Mouse (Mus musculus) R1 (cell line): ENCODE results near the gene Gzma.
A peak's percentile ranks its signal among the peaks of the same experiment; 100 is the strongest.

Experiments
- DNase-seq: peaks from one replicate; pipeline ENCODE4 v3.0.0-alpha.2; 2018; ENCODE audit warnings: low read depth, low spot score

Gzma gene

DNA sequence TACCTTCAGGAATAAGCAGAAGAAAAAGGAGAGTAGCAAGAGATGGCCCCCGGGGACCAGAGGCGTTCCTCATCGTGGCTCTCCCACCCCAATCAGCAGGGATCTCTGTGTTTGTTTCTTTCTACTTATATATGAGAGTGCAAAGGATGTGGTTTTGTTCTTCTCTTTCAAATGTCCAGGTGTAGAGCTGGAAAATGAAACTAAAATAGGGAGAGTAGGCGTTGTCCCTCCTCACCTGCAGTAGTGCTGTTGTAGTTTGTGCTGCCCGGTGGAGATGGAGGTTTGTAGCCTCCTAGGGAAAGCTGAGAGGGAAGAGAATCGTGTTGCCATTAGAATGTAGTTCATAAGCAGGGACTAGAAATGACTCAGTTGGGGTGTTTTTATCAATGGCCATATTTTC lies at the start of gene Gzma:
Gene Gzma, minus strand, starts transcription at position 103 of the 400 bp plus-strand sequence.
- DNase-seq: no peak

DNA sequence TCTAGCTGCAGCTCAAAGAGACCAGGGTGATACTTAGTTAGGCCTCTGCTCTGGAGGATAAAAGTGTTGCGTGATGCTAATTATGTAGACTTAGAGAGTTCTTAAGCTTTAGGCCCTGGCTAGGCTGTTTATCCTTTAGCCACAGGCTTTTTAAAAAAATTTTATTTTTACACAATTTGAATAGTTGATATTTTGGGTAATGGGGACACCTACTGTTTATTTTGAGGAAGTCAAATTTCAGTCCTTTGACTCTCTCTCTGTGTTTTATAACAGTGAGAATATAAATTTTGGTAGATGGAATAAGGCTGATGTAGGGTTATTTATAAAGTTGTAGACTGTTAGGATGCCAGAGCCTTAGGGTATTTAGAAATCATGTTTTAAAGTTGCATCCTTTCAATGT lies 38.8 kb upstream of the Gzma start:
- DNase-seq: no peak

DNA sequence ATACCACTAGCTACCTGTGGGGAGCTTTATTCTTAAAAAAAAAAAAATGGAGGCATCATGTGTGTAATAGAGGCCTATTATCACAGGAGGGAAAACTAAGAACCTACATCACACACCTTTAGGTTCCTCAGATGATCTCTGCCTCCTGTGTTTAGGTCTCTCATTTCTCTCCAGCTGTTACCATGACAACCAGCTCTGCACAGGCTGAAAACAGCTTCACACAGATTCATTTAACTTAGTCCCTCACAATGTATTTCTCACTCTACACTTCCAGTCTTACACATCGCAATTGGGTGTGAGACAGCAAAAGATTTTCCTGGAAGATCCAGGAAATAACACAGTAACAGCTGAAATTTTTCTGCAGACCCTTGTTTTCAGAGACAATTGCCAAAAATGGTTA lies 29.2 kb upstream of the Gzma start:
- DNase-seq: peak; percentile 31

DNA sequence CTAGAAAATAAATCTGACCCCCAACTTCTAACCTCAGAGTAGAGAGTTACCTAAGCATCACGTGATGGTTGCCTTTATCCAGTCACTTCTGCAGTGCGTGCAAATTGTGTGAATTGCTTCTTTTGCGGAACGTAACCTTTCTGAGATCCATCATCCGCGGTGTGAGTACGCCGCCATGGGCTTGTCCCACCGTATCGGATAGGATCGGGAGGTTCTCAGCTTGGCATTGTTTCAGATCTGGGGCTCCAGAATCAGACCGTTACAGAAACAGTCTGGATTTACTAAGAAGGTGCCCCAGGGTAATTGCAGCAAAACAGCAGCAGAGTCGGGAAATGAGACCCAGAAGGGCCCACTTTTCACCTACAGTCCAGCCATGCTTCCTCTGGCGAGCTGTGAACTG lies 20.5 kb upstream of the Gzma start:
- DNase-seq: no peak

GRCm38 (mm10) chr13:113120324-113121237 lies 19.8 kb upstream of the Gzma start:
- no peak for DNase-seq

- DNase-seq: no peak
Observed at GRCm38 (mm10) chr13:113118977-113119376, 18.2 kb upstream of the Gzma start.

GRCm38 (mm10) chr13:113104759-113105158 lies 4.0 kb upstream of the Gzma start:
- no peak for DNase-seq

DNA sequence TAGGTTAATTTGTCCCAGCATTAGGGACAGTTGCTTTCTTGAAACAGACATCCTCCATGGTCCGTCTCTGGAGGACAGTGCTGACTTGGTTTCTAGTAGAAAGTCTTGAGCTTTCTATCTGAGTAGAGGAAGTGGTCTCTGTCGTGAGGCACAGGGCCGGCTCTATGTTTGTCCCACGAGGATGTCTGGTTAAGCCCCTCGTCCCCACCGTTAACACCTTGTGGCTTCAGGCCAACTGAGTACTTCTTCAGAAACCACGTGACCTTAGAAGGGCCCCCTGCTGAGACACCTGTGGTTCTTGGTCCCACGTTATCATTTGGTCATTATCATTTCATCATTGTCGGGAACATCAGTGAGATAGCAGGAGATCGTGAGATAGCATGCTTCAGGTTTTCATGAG lies 1.0 kb upstream of the Gzma start:
- DNase-seq: no peak

DNA sequence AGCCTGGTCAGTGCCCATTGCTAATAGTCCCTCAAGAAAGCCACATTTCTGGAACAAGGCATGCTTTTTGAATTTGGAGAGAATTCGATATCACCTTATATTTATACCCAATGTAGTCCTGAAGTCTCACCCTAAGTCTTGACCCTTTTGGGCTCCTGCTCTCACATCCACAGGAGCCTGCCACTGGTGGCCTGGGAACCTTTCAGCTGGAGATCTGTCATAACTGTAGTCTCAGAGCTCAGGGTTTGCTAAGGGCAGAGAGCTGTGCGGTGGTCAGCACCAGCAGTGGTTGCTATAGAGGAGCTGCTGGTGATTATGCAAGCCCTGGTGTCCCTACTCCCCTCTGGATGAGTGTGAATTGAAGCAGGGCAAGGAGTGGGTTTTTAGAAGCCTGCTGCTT lies 2.4 kb downstream of the Gzma start:
- DNase-seq: no peak

GRCm38 (mm10) chr13:113097011-113097410 lies 3.8 kb downstream of the Gzma start:
- no peak for DNase-seq

- no peak for DNase-seq
Observed at GRCm38 (mm10) chr13:113094618-113095017, 6.2 kb downstream of the Gzma start.

DNA sequence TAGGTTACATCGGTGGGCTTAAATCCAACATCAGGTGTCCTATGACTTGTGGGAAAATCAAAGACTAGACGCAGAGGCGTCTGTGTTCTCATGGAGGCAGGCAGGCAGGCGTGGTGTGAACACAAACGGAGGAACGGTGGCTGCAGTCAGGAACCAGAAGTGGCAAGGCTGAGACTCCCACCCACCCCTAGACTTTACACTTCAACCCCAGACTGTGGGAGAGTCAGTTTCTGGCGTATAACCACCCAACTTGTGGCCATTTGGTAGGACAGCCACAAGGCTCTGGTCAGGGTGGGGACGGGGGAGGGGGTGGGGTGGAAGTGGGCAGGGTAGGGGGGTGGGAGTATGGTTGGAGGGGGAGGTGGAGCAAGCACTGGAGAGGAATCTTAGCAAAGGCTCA lies 10.3 kb downstream of the Gzma start:
- no peak for DNase-seq

GRCm38 (mm10) chr13:113087226-113088017 lies 13.4 kb downstream of the Gzma start:
- DNase-seq: no peak

GRCm38 (mm10) chr13:113084732-113085131 lies 16.0 kb downstream of the Gzma start:
- DNase-seq: no peak

DNA sequence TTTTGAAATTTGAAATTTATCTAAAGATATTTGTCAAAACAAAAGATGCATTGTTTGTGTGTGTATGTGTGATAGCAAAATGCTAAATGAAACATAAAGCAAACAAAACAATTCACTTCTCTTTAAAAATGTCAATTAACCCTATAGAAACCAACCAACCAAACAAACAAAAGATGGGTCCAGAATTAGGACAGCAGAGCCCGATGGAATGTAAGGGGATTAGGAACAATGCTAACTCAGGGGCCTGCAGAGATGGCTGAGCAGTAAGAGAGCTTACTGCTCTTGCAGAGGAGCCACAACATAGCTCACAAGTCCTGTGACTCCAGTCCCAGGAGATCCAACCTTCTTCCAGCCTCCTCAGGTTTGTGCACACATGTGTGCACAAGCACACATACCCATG lies 18.7 kb downstream of the Gzma start:
- no peak for DNase-seq

- peak; percentile 5 for DNase-seq
Observed at GRCm38 (mm10) chr13:113079021-113079420, 21.8 kb downstream of the Gzma start.

DNA sequence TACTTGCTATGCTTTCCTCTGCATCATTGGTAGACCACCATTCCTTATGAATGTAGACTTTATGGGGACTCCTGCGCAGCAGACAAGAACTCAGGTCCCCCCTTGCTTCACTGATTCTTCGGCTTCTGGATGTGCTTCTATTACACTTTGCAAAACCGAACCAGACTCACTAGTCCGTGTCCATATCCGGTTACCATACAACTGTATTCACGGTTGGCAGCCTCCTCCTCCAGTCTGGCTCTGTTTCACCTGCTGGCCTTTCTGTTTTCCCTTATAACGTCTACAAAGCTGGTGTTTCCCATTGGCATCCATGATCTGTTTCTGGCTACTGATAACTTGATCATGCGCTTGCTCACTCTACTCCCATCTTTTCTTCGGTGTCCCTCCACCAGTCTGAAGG lies 36.2 kb downstream of the Gzma start:
- no peak for DNase-seq

- DNase-seq: no peak
Observed at GRCm38 (mm10) chr13:113061746-113062145, 39.0 kb downstream of the Gzma start.

DNA sequence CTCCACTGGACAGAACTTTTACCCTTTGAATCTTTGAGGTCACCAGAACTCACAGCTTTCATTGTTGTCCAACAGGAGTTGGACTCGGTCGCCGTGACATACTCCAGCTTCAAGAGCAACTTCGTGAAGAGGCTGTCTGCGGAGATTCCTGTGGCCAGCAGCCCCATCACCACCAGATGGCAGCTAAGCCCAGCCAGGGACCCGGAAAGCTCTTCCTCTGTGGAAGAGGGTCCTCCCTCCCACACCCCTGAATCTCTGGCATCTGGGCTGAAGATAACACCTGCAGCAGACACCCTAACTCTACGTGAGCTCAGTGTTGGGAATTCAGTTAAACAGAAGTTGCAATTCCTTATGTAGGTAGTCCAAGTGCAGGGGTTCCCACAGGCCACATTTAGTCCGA lies 45.0 kb downstream of the Gzma start:
- DNase-seq: no peak

DNA sequence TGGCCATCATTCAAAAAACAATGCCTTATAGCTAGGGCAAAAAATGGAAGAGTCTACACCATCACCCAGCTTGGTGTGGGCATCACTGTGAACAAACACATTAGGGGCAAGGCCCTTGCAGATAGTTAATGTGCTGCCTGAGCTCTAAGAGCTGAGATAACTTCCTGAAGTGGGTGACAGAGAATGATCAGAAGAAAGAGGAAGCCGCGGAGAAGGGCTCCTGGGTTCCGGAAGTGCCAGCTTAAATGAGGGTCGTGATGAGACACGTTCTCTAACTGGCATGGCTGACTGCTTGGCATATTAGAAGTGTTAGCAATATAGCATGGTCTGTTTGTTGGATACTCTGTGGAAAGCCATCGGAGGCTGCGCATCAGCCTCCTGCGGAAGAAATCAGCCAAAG lies 46.6 kb downstream of the Gzma start:
- no peak for DNase-seq

DNA sequence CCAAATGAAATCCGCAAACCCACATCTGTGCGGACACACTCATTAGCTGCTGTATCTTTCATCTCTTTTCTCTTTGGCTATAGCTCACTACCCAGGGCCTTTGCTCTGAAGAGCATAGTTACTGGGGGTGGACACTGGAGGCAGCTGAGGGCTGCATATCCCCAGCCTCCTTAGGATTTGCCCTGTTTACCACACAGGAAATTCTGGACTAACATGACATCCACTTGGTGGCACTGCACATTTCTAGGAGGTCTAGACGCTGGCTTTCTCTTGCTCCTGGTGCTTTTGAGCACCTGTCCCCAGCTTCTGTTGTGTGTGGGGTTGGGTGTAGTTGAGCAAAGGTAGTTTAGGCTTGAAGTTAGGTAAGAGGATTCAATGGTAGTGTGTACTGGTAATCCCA lies 53.1 kb downstream of the Gzma start:
- no peak for DNase-seq

- DNase-seq: no peak
Observed at GRCm38 (mm10) chr13:113047018-113047417, 53.8 kb downstream of the Gzma start.
